Mouse (Mus musculus) megakaryocyte progenitor cell, adult 5-6 weeks (primary cell): ENCODE results near the gene Creg2. TPM values are rescaled to one million over a fixed set of nuclear protein-coding genes. Genes with fewer than 3 reads are reported as not detected.
A peak's percentile ranks its signal among the peaks of the same experiment; 100 is the strongest.
"Not testable (repeated sequence)": the region's sequence is repeated elsewhere in the genome, so short reads cannot be mapped to it uniquely, and the experiment has no call there.

Experiments used
- ATAC-seq: replicated peaks from 2 replicates; pipeline ENCODE4 v1.8.0; 2016; ENCODE audit warnings: mild to moderate bottlenecking, moderate TSS enrichment, inconsistent platforms; ENCODE audit not compliant: poor library complexity
- total RNA-seq, 2 experiments: library from RNA; stranded (forward) in 1 of 2; stranded (reverse) in 1 of 2; fragments of 157-497, 149-512 nt in 1 of 2; fragments of 200-1000 nt in 1 of 2; gene quantifications; 2 replicates each; pipeline versions ENCODE4 v1.2.3 to v1.2.4; 2015 to 2017

Gene Creg2
- total RNA-seq, 2 experiments from 2014 or later: not detected

- ATAC-seq: peak; percentile 89
These were observed 48.8 kb downstream of the Creg2 start for GRCm38 (mm10) chr1:39602477-39602876.

DNA sequence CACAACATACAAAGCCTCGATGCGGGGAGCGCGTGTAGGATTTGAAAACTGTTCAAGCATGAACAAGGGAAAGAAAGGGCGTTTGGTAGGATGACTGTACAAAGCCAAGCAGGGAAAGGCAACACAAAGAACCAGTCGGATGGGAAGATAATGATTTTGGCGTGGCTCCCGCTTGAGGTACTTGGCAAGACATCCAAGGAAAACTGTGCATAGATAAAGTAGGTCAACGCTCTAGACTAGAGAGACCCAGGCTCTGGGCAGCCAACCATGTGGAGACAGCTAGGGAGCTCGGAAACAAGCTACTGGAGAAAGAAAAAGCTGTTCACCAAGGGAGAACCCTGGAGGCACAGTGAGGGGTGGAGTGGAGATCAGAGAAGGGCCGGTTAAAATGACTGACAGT is 52.5 kb downstream of the Creg2 start:
- no peak for ATAC-seq

GRCm38 (mm10) chr1:39597135-39597534 is 54.1 kb downstream of the Creg2 start:
- not testable (repeated sequence) for ATAC-seq

- ATAC-seq: no peak
These were observed 57.4 kb downstream of the Creg2 start for GRCm38 (mm10) chr1:39593836-39594235.

GRCm38 (mm10) chr1:39592090-39592489 is 59.2 kb downstream of the Creg2 start:
- ATAC-seq: no peak

- ATAC-seq: not testable (repeated sequence)
These were observed 59.7 kb downstream of the Creg2 start for GRCm38 (mm10) chr1:39591557-39591956.

DNA sequence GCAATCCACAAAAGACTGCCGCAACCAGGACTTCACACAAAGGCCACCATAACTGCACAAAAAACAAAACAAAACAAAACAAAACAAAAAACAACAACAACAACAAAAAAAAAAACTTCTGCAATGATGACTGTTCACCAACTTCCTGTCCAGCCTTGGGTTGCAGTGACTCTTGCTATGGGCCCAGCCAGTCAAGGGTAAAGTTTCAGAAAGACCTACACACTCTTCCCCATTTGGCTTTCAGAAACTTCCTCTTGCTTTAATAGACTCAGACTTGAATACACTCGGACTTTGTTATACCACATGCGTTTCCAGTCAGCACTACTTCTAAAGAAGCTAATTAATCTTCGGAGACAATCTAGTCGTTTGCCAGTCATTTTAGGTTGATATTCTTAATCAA is 61.1 kb downstream of the Creg2 start:
- peak; percentile 73 for ATAC-seq

DNA sequence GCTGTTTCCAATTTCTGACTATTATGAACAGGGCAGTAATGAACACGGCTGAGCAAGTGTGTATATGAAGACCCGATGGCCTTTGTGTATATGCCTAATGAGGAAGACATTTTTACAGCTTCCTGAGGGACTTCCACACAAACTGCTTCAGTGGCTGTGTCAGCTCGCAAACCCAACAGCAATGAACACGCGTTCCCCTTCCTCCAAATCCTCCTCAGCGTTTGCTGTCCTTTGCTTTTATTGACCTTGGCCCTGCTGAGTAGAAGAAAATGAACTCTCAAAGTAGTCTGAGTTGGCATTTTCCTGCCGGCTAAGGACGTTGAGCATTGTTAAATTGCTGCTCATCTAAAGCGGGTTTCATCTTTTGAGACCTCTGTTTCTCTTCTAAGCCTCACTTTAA is 65.9 kb downstream of the Creg2 start:
- no peak for ATAC-seq

- ATAC-seq: peak; percentile 54
These were observed 68.1 kb downstream of the Creg2 start for GRCm38 (mm10) chr1:39583173-39583572.

GRCm38 (mm10) chr1:39581215-39581614 is 70.1 kb downstream of the Creg2 start:
- ATAC-seq: no peak

DNA sequence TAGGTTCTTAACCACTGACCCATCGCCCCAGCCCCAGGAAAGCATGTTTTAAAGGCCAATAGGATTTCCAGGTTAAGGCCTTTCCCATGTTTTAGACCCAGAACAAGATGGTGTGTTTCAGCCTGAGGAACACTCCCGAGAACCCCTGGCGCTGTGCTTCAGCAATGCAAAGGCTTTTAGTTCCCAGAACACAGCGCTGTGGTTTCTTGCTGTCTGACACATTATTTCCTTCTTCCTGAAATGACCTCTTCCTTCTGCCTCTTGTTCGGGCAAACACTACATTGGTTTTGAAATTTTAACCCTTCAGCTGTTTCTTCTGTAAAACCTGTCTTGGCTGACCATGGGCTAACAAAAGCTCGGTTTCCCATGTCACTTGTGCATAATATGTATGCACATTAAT is 72.1 kb downstream of the Creg2 start:
- peak; percentile 26 for ATAC-seq

- peak; percentile 40 for ATAC-seq
These were observed 72.8 kb downstream of the Creg2 start for GRCm38 (mm10) chr1:39578446-39578845.

DNA sequence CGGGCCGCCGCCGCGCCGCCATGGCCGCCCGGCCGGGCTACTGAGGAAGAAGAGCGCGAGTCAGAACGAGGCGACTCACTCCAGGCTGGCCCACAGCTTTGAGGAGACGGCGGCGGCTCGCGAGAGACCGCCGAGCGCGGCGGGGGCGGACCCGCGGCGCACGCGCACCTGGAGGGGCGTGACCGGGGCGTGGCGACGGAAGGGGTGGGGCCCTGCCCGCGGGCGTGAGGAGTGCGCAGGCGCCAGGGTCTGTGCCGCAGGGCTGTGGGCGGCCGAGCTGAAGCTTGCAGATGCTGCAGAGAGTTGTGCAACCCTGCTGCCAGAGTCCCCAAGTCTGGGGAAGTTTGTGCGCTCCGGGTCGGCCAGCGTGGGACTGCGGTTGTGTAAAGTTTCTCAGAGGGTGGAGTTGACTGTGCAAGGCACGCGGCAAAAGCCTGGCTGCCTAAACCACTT is 74.0 kb downstream of the Creg2 start, which contains the start of gene Rnf149:
TSS of gene Rnf149 (minus strand) at position 153 of the 453 bp plus-strand sequence.
- peak; percentile 83 for ATAC-seq

DNA sequence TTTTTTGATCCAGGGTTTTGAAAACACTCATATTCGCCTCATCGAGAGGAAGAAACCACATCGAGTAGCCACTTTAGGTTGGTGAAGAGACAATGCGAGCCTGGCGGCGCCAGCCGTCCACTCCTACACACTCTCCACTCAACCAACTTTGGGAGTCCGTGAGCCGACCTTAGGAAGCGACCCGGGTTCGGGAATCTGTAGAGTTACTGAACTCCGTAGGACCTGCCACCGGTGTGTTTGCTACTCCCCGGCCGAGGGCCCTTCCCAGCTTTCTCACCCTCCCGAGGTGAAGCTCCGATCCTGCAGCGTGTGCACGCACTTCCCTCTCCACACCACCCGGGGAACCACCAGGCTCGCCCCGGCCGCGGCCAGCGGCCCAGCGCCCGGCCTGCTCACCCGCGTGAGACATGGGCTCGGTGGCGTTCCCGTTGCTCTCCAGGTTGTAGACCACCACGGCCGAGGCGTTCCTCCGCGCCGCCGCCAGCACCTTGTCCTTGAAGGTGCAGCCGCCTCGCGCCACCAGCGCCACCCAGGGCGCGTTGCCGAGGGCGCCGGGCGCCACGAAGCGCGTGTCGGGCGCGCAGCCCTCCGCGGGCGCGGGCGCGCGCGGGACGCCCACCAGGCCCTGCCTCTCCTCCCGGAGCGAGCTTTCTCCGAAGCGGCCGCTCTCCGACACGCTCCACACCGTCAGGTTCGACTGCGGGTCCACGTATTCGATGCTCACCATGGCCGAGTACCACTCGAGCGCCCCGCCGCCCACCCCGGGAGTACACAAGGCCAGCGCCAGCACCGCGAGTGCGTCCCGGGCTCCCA is 74.6 kb downstream of the Creg2 start:
- ATAC-seq: peak; percentile 24

DNA sequence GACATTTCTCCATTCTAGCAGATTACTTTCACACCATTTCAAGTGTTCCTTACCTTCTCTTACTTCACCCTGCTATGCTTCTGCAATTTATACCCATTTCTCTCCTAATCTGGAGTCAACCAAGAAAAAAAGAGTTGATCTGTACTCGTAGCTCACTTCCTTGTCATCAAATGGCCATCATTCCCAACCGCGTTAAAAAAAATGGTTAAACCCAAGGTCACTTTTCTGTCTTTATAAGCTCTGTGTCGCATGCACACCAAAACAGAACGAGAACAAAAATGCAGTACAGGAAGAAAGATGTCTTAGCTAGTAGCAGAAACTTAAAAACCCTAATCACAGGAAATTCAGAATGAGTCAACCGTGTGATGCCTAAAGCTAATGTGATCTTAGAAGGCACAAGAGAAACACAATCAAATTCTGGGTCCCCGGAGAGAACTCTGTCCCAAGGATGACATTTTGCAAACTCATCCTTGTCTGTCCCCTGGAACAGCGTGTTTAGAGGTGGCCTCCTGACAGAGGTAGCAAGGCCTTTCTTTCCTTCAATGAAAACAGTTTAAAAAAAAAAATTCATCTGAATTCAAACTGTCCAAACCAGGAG is 75.4 kb downstream of the Creg2 start:
- ATAC-seq: no peak

DNA sequence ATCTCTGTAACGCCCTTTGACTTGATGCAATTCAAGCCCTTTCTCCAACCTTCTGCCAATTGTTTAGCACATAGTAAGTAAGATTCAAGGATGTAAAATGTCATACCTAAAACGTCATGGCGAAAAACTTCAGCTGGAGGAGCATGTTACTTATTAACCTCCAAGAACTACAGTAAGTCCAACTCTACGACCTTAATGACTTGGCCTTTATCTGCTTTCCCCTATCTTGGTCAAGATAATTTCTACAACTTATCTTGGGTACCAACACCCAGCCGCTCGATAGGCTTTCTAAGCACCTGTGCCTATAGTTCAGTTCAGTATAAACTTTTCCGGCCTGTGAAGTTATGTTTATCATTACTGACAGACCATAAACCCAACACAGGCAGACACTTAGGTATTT is 77.4 kb downstream of the Creg2 start:
- no peak for ATAC-seq

- ATAC-seq: no peak
These were observed 79.6 kb downstream of the Creg2 start for GRCm38 (mm10) chr1:39571653-39572052.

Other genes starting within 250 kb of the Creg2 start
- 27.7 and 29.1 TPM in 2 replicates for gene Tbc1d8, start 172.7 kb downstream of the Creg2 start, total RNA-seq (2015)
- gene Tbc1d8, start 172.7 kb downstream of the Creg2 start, total RNA-seq (2017): 13.0 and 15.9 TPM in 2 replicates
- gene Cnot11, start 116.5 kb downstream of the Creg2 start, total RNA-seq (2015): 24.4 and 32.5 TPM in 2 replicates
- 25.4 and 29.1 TPM in 2 replicates for gene Cnot11, start 116.5 kb downstream of the Creg2 start, total RNA-seq (2017)
- 22.3 and 27.5 TPM in 2 replicates for gene Rnf149, start 74.1 kb downstream of the Creg2 start, total RNA-seq (2015)
- gene Rnf149, start 74.1 kb downstream of the Creg2 start, total RNA-seq (2017): 32.7 and 35.9 TPM in 2 replicates
- gene Rfx8, start 69.5 kb upstream of the Creg2 start, total RNA-seq (2015): 0.10 and 0.59 TPM in 2 replicates
- gene Rfx8, start 69.5 kb upstream of the Creg2 start, total RNA-seq (2017): 0.34 and 0.62 TPM in 2 replicates
- not detected in 2 replicates for gene Gm3646, start 153.9 kb upstream of the Creg2 start, total RNA-seq (2015)
- not detected in 2 replicates for gene Gm3646, start 153.9 kb upstream of the Creg2 start, total RNA-seq (2017)
- 13.3 and 19.2 TPM in 2 replicates for gene Map4k4, start 249.4 kb upstream of the Creg2 start, total RNA-seq (2015)
- 42.5 and 66.7 TPM in 2 replicates for gene Map4k4, start 249.4 kb upstream of the Creg2 start, total RNA-seq (2017)